Mouse (Mus musculus) layer of hippocampus, adult 11-12 months (tissue): ENCODE results near the gene Gm13304.
"Not testable (repeated sequence)": the region's sequence is repeated elsewhere in the genome, so short reads cannot be mapped to it uniquely, and the experiment has no call there.

ENCODE experiments used
- DNase-seq: peaks from one replicate; pipeline ENCODE4 v3.0.0; 2022; ENCODE audit warnings: low spot score

Gm13304 gene

GRCm38 (mm10) chr4:42114517-42114916 lies at the start of gene Gm13304:
Gene Gm13304 (plus strand): TSS chr4:42114817.
- not testable (repeated sequence) for DNase-seq

- not testable (repeated sequence) for DNase-seq
Observed at GRCm38 (mm10) chr4:42090907-42091306, 23.7 kb upstream of the Gm13304 start, which contains the start of gene Gm3893. Gene Gm3893 (plus strand): TSS chr4:42091207.

- not testable (repeated sequence) for DNase-seq
Observed at GRCm38 (mm10) chr4:42153136-42153535, 38.5 kb downstream of the Gm13304 start, which contains the start of gene Gm13306. Gene Gm13306 (plus strand): TSS chr4:42153436.
